Mouse (Mus musculus): Measurements from ENCODE around the gene Tceal9. TPM values are rescaled to one million over a fixed set of nuclear protein-coding genes. Genes with fewer than 3 reads are reported as not detected.
"Not testable (repeated sequence)": the region's sequence is repeated elsewhere in the genome, so short reads cannot be mapped to it uniquely, and the experiment has no call there.

Tceal9 gene
- polyA plus RNA-seq, 1 experiment = 78.6 TPM

DNA sequence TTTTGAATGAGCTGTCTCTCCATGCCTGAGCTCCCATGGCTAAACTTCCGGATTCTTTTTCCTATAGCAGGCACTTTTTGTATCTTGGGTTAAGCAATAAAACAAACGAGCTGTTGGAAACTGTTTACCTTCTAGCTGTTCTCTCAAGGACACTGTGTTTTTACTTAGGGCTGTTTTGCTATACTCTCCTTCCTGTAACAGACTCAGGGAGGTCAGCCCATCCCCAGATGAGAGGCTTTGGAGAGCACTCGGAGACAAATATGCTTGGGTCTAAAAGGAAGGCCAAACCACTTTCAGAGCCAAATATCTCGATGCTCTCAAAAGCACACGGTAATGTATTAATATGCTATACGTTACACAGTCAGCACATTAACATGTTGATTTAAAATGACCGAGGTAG, 4.8 kb downstream of the Tceal9 start:
- no peak for TF ChIP-seq GATA1 (IDR thresholded peaks at IDR 0.05; ENCODE audit: low read length)

DNA sequence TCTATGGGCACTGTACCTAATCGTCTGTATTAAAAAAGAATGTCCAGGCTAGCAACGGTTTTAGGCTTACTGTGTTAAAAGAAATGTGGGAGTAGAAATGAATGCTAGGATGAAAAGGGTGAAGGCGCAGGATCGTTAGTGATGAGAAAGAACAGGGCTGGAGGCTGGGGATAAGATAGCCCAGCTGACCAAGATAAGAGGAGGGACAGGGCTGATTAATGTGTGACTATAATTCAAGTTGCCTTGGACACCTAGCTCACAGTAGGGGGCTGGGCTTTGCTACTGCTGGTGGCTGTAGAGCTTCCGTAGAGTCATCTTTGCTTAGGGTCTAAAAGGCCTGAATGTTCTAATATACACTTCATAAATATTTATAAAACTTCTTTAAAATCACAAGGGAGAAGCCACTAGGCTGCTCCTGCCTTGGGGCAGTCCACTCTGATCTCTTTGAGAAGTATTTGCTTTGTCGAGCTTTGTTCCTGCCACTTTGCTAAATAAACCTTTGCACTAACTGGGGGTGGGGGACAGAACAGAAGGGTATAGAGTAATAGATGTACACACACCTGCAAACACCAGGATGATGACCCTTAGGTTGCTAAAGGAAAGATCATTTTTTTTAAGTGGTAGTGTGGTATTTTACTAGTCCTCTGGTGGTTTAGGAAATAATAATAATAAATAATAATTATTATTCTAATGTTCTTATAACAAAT, 7.3 kb downstream of the Tceal9 start:
- no peak for TF ChIP-seq GATA1 (IDR thresholded peaks at IDR 0.05; ENCODE audit: low read length)

DNA sequence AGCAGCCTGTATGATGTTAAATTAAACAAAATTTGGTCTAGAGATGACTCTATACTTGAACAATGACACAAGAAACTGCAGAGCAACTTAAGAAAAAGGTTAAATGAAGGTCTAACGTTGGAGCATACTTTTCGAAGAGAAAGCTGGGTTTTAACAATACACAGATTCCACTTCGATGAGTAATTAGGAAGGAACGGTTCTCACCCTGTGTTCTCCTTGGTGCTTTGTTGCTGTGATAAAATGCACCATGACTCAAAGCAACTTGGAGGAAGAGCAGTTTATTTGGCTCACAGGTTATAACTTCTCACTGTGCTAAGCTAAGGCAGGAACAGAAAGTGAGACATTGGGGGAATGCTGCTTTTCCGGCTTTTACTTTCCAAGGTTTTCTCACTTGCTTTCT, 22.8 kb downstream of the Tceal9 start:
- no peak for TF ChIP-seq GATA1 (IDR thresholded peaks at IDR 0.05; ENCODE audit: low read length)

DNA sequence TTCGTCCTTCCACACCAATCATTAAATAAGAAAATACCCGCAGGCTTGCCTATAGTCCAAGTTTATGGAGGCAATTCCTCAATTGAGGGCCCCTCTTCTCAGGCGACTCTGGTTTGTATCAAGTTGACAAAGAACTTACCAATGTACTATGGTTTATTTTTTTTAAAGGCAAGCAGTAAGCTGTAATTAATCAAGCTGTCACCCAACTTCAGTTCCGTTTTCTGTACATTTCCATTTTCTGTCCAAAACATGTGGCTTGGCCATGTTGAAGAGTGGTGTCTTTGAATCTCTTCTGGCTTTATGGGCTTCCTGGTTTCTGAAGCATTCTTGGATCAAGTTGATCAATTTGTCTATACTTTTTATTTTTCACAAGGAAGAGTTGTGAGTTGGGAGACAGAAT, 23.3 kb downstream of the Tceal9 start:
- TF ChIP-seq GATA1 (IDR thresholded peaks at IDR 0.05; ENCODE audit: low read length) = no peak

DNA sequence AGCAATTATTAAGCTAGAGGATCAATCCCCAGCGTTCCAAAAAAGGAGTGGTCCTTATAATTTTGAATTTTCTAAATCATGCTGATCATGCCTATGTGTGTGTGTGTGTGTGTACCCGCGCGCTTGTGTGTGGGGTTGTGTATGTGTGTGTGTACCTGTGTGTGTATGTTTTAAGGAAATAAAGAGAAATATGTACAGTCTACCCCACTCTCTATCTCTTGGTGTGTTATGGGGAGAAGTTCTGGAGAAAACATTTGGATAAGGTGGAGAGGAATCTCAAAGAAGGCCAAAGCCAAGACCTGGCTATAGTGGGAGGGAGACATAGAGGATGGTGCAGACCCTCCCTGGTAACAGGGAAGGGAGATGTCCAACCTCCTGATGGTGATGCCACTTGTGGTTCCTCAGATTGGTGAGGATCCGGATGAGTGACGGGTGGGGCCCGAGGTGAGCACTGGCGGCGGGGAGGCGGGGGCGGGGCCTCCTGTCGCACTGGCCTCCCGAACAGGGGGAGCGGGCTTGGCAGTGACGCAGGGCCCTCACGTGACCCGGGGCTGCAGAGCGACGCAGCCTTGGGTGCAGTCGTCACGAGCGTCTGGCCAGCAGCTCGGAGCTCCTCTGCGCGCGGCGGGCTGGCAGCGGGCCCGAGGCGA, 25.0 kb downstream of the Tceal9 start, which contains the start of gene Bex3:
Gene Bex3, plus strand, starts transcription at position 511 of the 650 bp plus-strand sequence.
- TF ChIP-seq GATA1 (IDR thresholded peaks at IDR 0.05; ENCODE audit: low read length) = not testable (repeated sequence)

DNA sequence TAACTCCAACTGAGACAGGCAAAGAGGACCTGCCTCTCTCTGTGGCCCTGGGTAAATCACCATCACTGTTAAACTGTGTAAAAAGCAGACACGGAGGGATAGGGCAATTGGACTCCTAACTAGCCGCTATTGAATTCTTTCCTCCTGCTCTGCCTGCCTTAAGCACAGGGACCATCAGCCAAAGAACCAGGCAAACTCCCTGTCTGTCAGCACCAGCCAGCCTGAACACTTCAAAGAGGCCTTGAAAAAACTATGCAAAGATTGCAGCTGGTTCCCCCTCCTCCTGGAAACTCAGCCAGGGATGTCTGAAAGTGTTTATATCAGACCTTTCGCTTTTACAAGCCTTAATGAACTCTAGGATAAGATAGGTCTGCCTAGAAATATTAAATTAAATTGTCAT, 29.7 kb downstream of the Tceal9 start:
- no peak for TF ChIP-seq GATA1 (IDR thresholded peaks at IDR 0.05; ENCODE audit: low read length)

DNA sequence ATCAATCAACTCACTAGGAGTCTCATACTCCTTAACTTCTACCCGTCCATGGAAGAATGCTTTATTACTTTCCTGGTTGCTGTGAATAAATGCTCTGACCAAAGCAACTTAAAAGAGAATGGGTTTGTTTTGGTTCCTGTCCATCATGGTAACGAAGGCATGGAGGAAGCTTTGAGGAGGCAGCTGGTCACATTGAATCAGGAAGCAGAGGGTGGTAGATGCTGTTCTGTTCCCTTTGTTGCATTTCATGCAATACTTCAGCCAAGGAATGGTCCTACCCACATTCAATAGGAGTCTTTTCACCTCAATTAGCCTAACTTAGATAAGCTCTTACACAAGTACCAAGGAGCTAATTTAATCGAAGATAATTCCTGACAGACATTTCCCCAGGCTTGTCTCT, 30.5 kb downstream of the Tceal9 start:
- TF ChIP-seq GATA1 (IDR thresholded peaks at IDR 0.05; ENCODE audit: low read length) = no peak

- no peak for TF ChIP-seq GATA1 (IDR thresholded peaks at IDR 0.05; ENCODE audit: low read length)
Observed at GRCm38 (mm10) chrX:136277577-136277976, 32.7 kb downstream of the Tceal9 start.

DNA sequence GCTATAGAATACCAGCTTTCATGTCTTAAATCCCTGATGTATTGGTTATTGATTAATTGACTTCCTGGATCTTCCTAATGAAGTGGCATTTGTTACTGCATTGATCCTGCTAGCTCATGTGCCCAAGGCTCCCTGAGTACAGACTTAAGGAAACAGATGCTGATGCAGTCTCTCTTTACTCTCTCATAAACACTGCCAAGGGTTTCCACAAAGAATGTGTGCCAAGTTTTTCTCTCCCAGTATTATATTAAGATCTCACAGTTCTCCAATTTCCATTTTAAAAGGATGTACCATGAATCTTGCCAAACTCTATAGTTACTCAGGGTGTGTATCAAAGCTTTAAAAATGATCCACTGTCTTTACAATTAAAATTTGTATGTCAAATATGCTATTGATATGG, 33.5 kb downstream of the Tceal9 start:
- no peak for TF ChIP-seq GATA1 (IDR thresholded peaks at IDR 0.05; ENCODE audit: low read length)

GRCm38 (mm10) chrX:136279410-136279809, 34.5 kb downstream of the Tceal9 start:
- TF ChIP-seq GATA1 (IDR thresholded peaks at IDR 0.05; ENCODE audit: low read length) = no peak

DNA sequence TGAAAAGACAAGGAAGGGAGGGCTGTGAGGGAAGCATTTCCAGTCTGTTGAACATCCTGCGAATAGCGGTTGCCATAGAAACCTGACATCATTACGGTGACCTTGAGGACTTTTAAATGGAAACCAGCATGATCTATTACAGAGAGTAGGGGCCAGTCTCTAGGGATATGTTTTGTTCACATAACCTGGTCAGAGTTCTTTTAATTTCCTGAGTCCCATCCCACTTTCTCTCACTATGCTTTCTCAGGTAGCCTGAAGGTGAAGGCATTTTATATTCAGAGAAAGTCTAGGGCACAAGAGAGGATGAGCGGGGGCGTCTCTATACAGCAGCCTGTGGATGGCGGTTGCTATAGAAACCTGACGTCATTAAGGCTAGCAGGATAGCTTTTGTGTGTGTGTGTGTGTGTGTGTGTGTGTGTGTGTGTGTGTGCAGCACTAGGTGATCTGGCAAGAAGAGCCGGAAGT, 46.0 kb downstream of the Tceal9 start:
- TF ChIP-seq GATA1 (IDR thresholded peaks at IDR 0.05; ENCODE audit: low read length) = no peak

Other genes with a start within 250 kb of the Tceal9 start
- gene Arxes1, start 211.7 kb upstream of the Tceal9 start, polyA plus RNA-seq (2012) = not detected in 2 replicates
- 0.17 TPM in 1 of 2 replicates, not detected in the other for gene Bex2, start 176.8 kb upstream of the Tceal9 start, polyA plus RNA-seq (2012)
- not detected in 2 replicates for gene Nxf3, start 159.8 kb upstream of the Tceal9 start, polyA plus RNA-seq (2012)
- gene Bex4, start 106.1 kb upstream of the Tceal9 start, polyA plus RNA-seq (2012) = not detected in 2 replicates
- gene Tceal8, start 72.7 kb upstream of the Tceal9 start, polyA plus RNA-seq (2012) = 3.4 and 17.9 TPM in 2 replicates
- gene Tceal5, start 41.2 kb upstream of the Tceal9 start, polyA plus RNA-seq (2012) = 0.30 and 0.37 TPM in 2 replicates
- gene Tceal7, start 30.3 kb upstream of the Tceal9 start, polyA plus RNA-seq (2012) = not detected in 2 replicates
- not detected in 2 replicates for gene Bex1, start 29.6 kb upstream of the Tceal9 start, polyA plus RNA-seq (2012)
- gene Bex3, start 25.2 kb downstream of the Tceal9 start, polyA plus RNA-seq (2012) = 460 and 610 TPM in 2 replicates